Mouse (Mus musculus) embryonic fibroblast, embryonic 13.5 days (primary cell): ENCODE results near the gene Tbc1d23.

Experiments used
- CTCF ChIP-seq: IDR thresholded peaks from 2 replicates; pipeline ENCODE4 v1.5.1; 2011; ENCODE audit warnings: mild to moderate bottlenecking, control low read depth, low read length, moderate library complexity, borderline replicate concordance; ENCODE audit not compliant: insufficient read depth
- POLR2A ChIP-seq: IDR thresholded peaks from 2 replicates; pipeline ENCODE4 v1.6.1; 2011; ENCODE audit warnings: low read depth, mild to moderate bottlenecking, control low read depth, low read length, moderate library complexity

GRCm38 (mm10) chr16:57211037-57211436, 20.3 kb downstream of the Tbc1d23 start:
- no peak for TF ChIP-seq CTCF
- no peak for TF ChIP-seq POLR2A
